ENCODE assay signal across 16 mouse cellular contexts in genomic region chr12:105869696-105870095, GRCm38 (mm10).
DNase-seq lines count a peak whose midpoint lies in the region; ATAC-seq and TF ChIP-seq lines count a peak whose summit lies in the region.
"Had no signal": no experiment of that assay in that cellular context is flagged by ENCODE, and none has a peak within 500 bp of the region (broad histone marks: within the 10 kb centered on the region; RNA-seq: fewer than 3 reads in every experiment).

No protein-coding gene starts in this region.

- intact Hi-C loops in gastrocnemius, adult 2 months (cut with DNase I), result no loop called here

- peaks cover 4% of the 10 kb centered on the region; the same call in 1 of the 2 replicates for H3K4me1 ChIP-seq in kidney, embryonic 16.5 days (ENCODE audit: insufficient read depth, low read length)
- no peaks in the 10 kb centered on the region for H3K4me1 ChIP-seq in stomach, embryonic 15.5 days
- no peaks in the 10 kb centered on the region for H3K4me1 ChIP-seq in stomach, postnatal 0 days (replicated peaks; ENCODE audit: control insufficient read depth, insufficient read depth)
- H3K4me1 ChIP-seq in neural tube, embryonic 15.5 days, result peaks cover 2% of the 10 kb centered on the region; the same call in 1 of the 2 replicates

- H3K27ac ChIP-seq in gastrocnemius, adult 2 months, result no peak overlapping the region
- H3K27ac ChIP-seq in kidney, embryonic 16.5 days (ENCODE audit: low read length), result no peak overlapping the region
- H3K27ac ChIP-seq in stomach, embryonic 15.5 days, result no peak overlapping the region
- H3K27ac ChIP-seq in stomach, postnatal 0 days (replicated peaks), result no peak overlapping the region
- no peak overlapping the region for H3K27ac ChIP-seq in neural tube, embryonic 15.5 days (replicated peaks)

- TF ChIP-seq EP300 in stomach, postnatal 0 days (optimal IDR thresholded peaks at IDR 0.05), result no peak

- peaks cover 8% of the 10 kb centered on the region; the same call in 1 of the 2 replicates for H3K9me3 ChIP-seq in kidney, embryonic 16.5 days (ENCODE audit: low read length)
- no peaks in the 10 kb centered on the region for H3K9me3 ChIP-seq in stomach, embryonic 15.5 days
- no peaks in the 10 kb centered on the region for H3K9me3 ChIP-seq in stomach, postnatal 0 days (ENCODE audit: control insufficient read depth, low read length)
- no peaks in the 10 kb centered on the region for H3K9me3 ChIP-seq in neural tube, embryonic 15.5 days (replicated peaks)

- no peak for ATAC-seq in kidney, embryonic 16.5 days (ENCODE audit: low FRiP score, low TSS enrichment)
- no peak for ATAC-seq in stomach, embryonic 15.5 days (ENCODE audit: insufficient read depth, low FRiP score, low read depth)
- ATAC-seq in stomach, postnatal 0 days (ENCODE audit: low FRiP score, low TSS enrichment), result no peak
- ATAC-seq in neural tube, embryonic 15.5 days (ENCODE audit: low FRiP score), result no peak
- ATAC-seq: inflammation-experienced regulatory T-cells, adult 6 months had no signal

- no peaks in the 10 kb centered on the region for H3K27me3 ChIP-seq in kidney, embryonic 16.5 days (ENCODE audit: insufficient read depth, low read length)
- no peaks in the 10 kb centered on the region for H3K27me3 ChIP-seq in stomach, embryonic 15.5 days (replicated peaks)
- H3K27me3 ChIP-seq in stomach, postnatal 0 days (ENCODE audit: control insufficient read depth, insufficient read depth, low read length), result no peaks in the 10 kb centered on the region
- no peaks in the 10 kb centered on the region for H3K27me3 ChIP-seq in neural tube, embryonic 15.5 days (replicated peaks)

- peak; percentile 7 for DNase-seq in gastrocnemius, adult 2 months
- no peak for DNase-seq in gastrocnemius, postnatal 4 days (ENCODE audit: low spot score in 2 of 2)
- no peak for DNase-seq in kidney, postnatal 25 days
- DNase-seq in stomach, postnatal 0 days (ENCODE audit: low spot score), result no peak
- DNase-seq in urinary bladder, adult 18-20 months (ENCODE audit: low spot score in 2 of 2), result no peak
- DNase-seq: cerebellum, adult 18-20 months; heart, postnatal 10 days; lung, adult 18-20 months; midbrain, embryonic 14.5 days; right cerebral cortex, adult 18-20 months; thymus, postnatal 14 days had no signal

- TF ChIP-seq CTCF in gastrocnemius, adult 2 months (IDR thresholded peaks at IDR 0.05), result no peak
- TF ChIP-seq CTCF in stomach, postnatal 0 days (IDR thresholded peaks at IDR 0.05; ENCODE audit: low read depth), result no peak

- H3K4me3 ChIP-seq in gastrocnemius, adult 2 months, result no peak overlapping the region
- H3K4me3 ChIP-seq in kidney, embryonic 16.5 days (ENCODE audit: low read length), result no peak overlapping the region
- no peak overlapping the region for H3K4me3 ChIP-seq in stomach, embryonic 15.5 days (replicated peaks)
- no peak overlapping the region for H3K4me3 ChIP-seq in stomach, postnatal 0 days (ENCODE audit: low read depth, low read length)
- no peak overlapping the region for H3K4me3 ChIP-seq in neural tube, embryonic 15.5 days (replicated peaks)
- H3K4me3 ChIP-seq: erythroblast, embryonic 14.5 days had no signal

- H3K9ac ChIP-seq in kidney, embryonic 16.5 days (replicated peaks; ENCODE audit: low read length), result no peak overlapping the region
- H3K9ac ChIP-seq in stomach, embryonic 15.5 days, result no peak overlapping the region
- H3K9ac ChIP-seq in stomach, postnatal 0 days (ENCODE audit: low read length), result no peak overlapping the region
- no peak overlapping the region for H3K9ac ChIP-seq in neural tube, embryonic 15.5 days (replicated peaks)

- peak overlapping the region; percentile 23 for H3K4me2 ChIP-seq in kidney, embryonic 16.5 days (replicated peaks; ENCODE audit: low read depth, low read length)
- peak overlapping the region; percentile 17 for H3K4me2 ChIP-seq in stomach, embryonic 15.5 days
- no peak overlapping the region for H3K4me2 ChIP-seq in stomach, postnatal 0 days (replicated peaks; ENCODE audit: low read depth)
- 0 out of 2 replicates have a peak overlapping the region, but pooled peaks have one; percentile 1 for H3K4me2 ChIP-seq in neural tube, embryonic 15.5 days

- 32% methylated on average over 14 of the region's 14 CpGs for WGBS in kidney, embryonic 16.5 days
- 30% methylated on average over 14 of the region's 14 CpGs for WGBS in stomach, embryonic 15.5 days
- WGBS in stomach, postnatal 0 days, result 28% methylated on average over 14 of the region's 14 CpGs
- 26% methylated on average over 14 of the region's 14 CpGs for WGBS in neural tube, embryonic 15.5 days

- no peaks in the 10 kb centered on the region for H3K36me3 ChIP-seq in kidney, embryonic 16.5 days (ENCODE audit: insufficient read depth, low read length)
- H3K36me3 ChIP-seq in stomach, embryonic 15.5 days, result no peaks in the 10 kb centered on the region
- H3K36me3 ChIP-seq in stomach, postnatal 0 days (ENCODE audit: control insufficient read depth, insufficient read depth, low read length), result no peaks in the 10 kb centered on the region
- H3K36me3 ChIP-seq in neural tube, embryonic 15.5 days, result no peaks in the 10 kb centered on the region
